In genomic region chr13:41606081-41607000, GRCm38 (mm10) we compare ENCODE assay signal across 8 mouse cellular contexts. TPM values are rescaled to one million over a fixed set of nuclear protein-coding genes. Genes with fewer than 3 reads are reported as not detected.
DNase-seq lines count a peak whose midpoint lies in the region; ATAC-seq and TF ChIP-seq lines count a peak whose summit lies in the region.

No protein-coding gene starts in this region.

- TF ChIP-seq EP300 in stomach, postnatal 0 days (optimal IDR thresholded peaks at IDR 0.05), result no peak

- peak overlapping the region; percentile 76 for H3K4me3 ChIP-seq in intestine, embryonic 14.5 days (ENCODE audit: low read depth, low read length)
- peak overlapping the region; percentile 88 for H3K4me3 ChIP-seq in limb, embryonic 15.5 days
- peak overlapping the region; percentile 92 for H3K4me3 ChIP-seq in stomach, postnatal 0 days (ENCODE audit: low read depth, low read length)

- 4% methylated on average over 23 of the region's 67 CpGs for WGBS in intestine, embryonic 14.5 days
- WGBS in limb, embryonic 15.5 days, result 2% methylated on average over 64 of the region's 67 CpGs
- WGBS in stomach, postnatal 0 days, result 3% methylated on average over 31 of the region's 67 CpGs

- H3K27me3 ChIP-seq in intestine, embryonic 14.5 days (replicated peaks; ENCODE audit: control insufficient read depth, insufficient read depth, low read length), result no peaks in the 10 kb centered on the region
- no peaks in the 10 kb centered on the region for H3K27me3 ChIP-seq in limb, embryonic 15.5 days
- no peaks in the 10 kb centered on the region for H3K27me3 ChIP-seq in stomach, postnatal 0 days (ENCODE audit: control insufficient read depth, insufficient read depth, low read length)

- peak overlapping the region; percentile 83 for H3K27ac ChIP-seq in intestine, embryonic 14.5 days (ENCODE audit: low read depth)
- H3K27ac ChIP-seq in limb, embryonic 15.5 days, result peak overlapping the region; percentile 81
- H3K27ac ChIP-seq in stomach, postnatal 0 days (replicated peaks), result peak overlapping the region; percentile 90

- no peaks in the 10 kb centered on the region for H3K9me3 ChIP-seq in intestine, embryonic 14.5 days (ENCODE audit: control insufficient read depth, low read length)
- H3K9me3 ChIP-seq in limb, embryonic 15.5 days, result no peaks in the 10 kb centered on the region
- H3K9me3 ChIP-seq in stomach, postnatal 0 days (ENCODE audit: control insufficient read depth, low read length), result no peaks in the 10 kb centered on the region

- ATAC-seq in intestine, embryonic 14.5 days (replicated peaks; ENCODE audit: low FRiP score, low TSS enrichment, low read depth), result peak; percentile 18
- no peak for ATAC-seq in limb, embryonic 15.5 days (ENCODE audit: insufficient number of reproducible peaks, low FRiP score, low TSS enrichment, low read depth)
- ATAC-seq in stomach, postnatal 0 days (ENCODE audit: low FRiP score, low TSS enrichment), result peak; percentile 32

- H3K4me1 ChIP-seq in intestine, embryonic 14.5 days (replicated peaks; ENCODE audit: control insufficient read depth, insufficient read depth, low read length), result peaks cover 12% of the 10 kb centered on the region
- H3K4me1 ChIP-seq in limb, embryonic 15.5 days, result 0 out of 2 replicates have a peak, but pooled peaks cover 8% of the 10 kb centered on the region
- no peaks in the 10 kb centered on the region for H3K4me1 ChIP-seq in stomach, postnatal 0 days (replicated peaks; ENCODE audit: control insufficient read depth, insufficient read depth)

- TF ChIP-seq CTCF in stomach, postnatal 0 days (IDR thresholded peaks at IDR 0.05; ENCODE audit: low read depth), result no peak

- peak overlapping the region; percentile 83 for H3K9ac ChIP-seq in intestine, embryonic 14.5 days (ENCODE audit: low read length)
- peak overlapping the region; percentile 75 for H3K9ac ChIP-seq in limb, embryonic 15.5 days
- peak overlapping the region; percentile 91 for H3K9ac ChIP-seq in stomach, postnatal 0 days (ENCODE audit: low read length)

- H3K36me3 ChIP-seq in intestine, embryonic 14.5 days (ENCODE audit: control insufficient read depth, insufficient read depth, low read length), result no peaks in the 10 kb centered on the region
- H3K36me3 ChIP-seq in limb, embryonic 15.5 days, result no peaks in the 10 kb centered on the region
- no peaks in the 10 kb centered on the region for H3K36me3 ChIP-seq in stomach, postnatal 0 days (ENCODE audit: control insufficient read depth, insufficient read depth, low read length)

- peak; percentile 61 for DNase-seq in urinary bladder, adult 2 months (ENCODE audit: low spot score)
- DNase-seq in urinary bladder, postnatal 10 days (ENCODE audit: low spot score), result no peak
- DNase-seq in cerebellum, postnatal 4 days (ENCODE audit: low spot score in 2 of 2), result peak; percentile 38 to 60
- DNase-seq in gastrocnemius, postnatal 10 days, result peak; percentile 63
- DNase-seq in intestine, embryonic 14.5 days (ENCODE audit: low spot score), result peak; percentile 83
- peak; percentile 83 for DNase-seq in naive thymus-derived CD4-positive, alpha-beta T cell, adult 2 months (ENCODE audit: low read depth)
- DNase-seq in stomach, postnatal 0 days (ENCODE audit: low spot score), result peak; percentile 63

- H3K4me2 ChIP-seq in intestine, embryonic 14.5 days (ENCODE audit: low read length), result peak overlapping the region; percentile 53
- H3K4me2 ChIP-seq in limb, embryonic 15.5 days, result peak overlapping the region; percentile 58
- peak overlapping the region; percentile 84 for H3K4me2 ChIP-seq in stomach, postnatal 0 days (replicated peaks; ENCODE audit: low read depth)

RNA-seq across cellular contexts. Expression of gene Tmem170b, which starts 0.6 kb away (rescaled TPM):
- polyA plus RNA-seq in urinary bladder, adult 2 months (2012; rRNA removed), result 4.0 and 5.3 TPM in 2 replicates
- 10 to 100 TPM; 21.6 to 24.5 TPM for total RNA-seq in gastrocnemius, postnatal 10 days (2021)
- 14.3 and 14.9 TPM in 2 replicates for polyA plus RNA-seq in intestine, embryonic 14.5 days (2014; fragmentation: Nextera tagmentation; extraction: Ambion mirVana)
- polyA plus RNA-seq in limb, embryonic 15.5 days (2015; fragmentation: Nextera tagmentation; extraction: Ambion mirVana), result 11.9 and 12.1 TPM in 2 replicates
- 4.6 and 4.9 TPM in 2 replicates for polyA plus RNA-seq in stomach, postnatal 0 days (2015; fragmentation: Nextera tagmentation; extraction: Ambion mirVana)
